Mouse (Mus musculus) stomach, postnatal 0 days (tissue): ENCODE measurements around the gene Fyb.

Experiments
- CTCF ChIP-seq: IDR thresholded peaks from 2 replicates; pipeline ENCODE4 v1.5.1; 2016; ENCODE audit warnings: antibody characterized with exemption, low read depth, mild to moderate bottlenecking, moderate library complexity
- EP300 ChIP-seq: optimal IDR thresholded peaks from 2 replicates; pipeline ENCODE3; 2016; ENCODE audit warnings: antibody characterized with exemption

DNA sequence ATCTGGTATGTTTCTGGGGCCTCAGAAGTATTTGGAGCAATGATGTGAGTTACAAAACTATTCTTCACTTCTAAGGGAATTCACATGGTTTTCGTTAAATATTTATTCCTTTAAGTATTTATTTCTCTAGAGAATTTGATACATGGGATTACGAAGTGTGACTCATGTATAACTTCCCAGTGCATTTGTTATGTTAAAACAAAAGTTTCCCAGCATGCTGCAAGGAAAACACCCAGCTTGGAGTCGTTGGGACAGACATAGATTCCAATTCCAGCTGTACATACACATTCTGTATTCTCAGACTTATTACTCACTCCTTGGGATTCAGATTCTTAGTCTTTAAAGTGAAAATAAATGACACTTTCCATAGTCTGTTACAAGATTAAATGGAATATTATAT is 112.8 kb downstream of the Fyb start:
- TF ChIP-seq CTCF (no peak), EP300 (no peak)
